Mouse (Mus musculus) kidney, adult 10 weeks (tissue): ENCODE results near the gene Gtf2h5. TPM values are rescaled to one million over a fixed set of nuclear protein-coding genes. Genes with fewer than 3 reads are reported as not detected.

Experiments used
- polyA plus RNA-seq: library from polyadenylated mRNA; stranded (reverse); fragments of 350-450 nt; fragmentation: Illumina TruSeq; extraction: RNeasy Lipid Tissue Mini Kit (QIAGEN cat#74804); gene quantifications from one replicate; pipeline ENCODE4 v1.2.3, GENCODE M21; 2014; ENCODE audit warnings: low read depth, low replicate concordance

Gtf2h5 gene
- 33.4 TPM for polyA plus RNA-seq

DNA sequence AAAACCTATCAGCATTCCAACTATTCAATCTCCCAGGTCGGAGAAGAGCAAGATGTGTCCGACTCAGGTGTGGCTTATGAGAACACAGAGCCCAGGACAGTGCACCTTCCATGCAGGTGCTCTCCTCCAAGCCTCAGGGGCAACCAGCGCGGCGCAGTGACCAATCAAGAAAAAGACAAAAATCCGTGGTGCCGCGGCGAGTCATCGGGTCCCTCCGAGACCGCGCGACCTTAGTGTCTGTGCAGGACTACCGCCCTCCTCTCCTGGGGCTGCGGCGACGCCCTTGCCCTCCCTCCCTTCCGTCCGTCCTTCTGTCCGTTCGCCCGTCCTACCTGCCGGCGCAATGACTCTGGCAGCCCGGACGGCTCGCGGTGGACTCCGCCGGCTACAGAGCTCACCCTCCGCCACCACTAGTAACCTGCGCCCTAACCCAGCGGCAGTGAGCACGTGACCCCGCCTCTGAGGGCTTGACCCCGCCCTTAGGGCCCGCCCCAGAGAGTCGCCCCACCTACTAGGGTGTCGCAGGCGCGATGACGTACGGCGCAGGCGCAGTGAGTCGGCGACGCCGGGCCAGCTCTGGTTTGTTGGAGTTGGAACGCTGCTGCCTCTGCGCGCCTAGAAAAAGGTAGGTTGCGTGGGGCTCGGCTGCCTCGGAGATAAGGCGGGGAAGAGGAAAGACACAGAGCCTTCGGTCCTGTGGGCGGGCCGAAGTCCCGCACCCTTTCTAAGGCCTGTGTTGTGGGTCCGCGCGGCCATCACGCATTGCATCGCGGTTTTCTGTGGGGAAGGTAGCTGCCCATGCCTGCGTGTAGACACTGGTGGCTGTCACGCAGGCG lies at the start of gene Gtf2h5, which contains the start of gene Serac1:
Gene Gtf2h5, plus strand, starts transcription at position 500 of the 836 bp plus-strand sequence.
Gene Serac1, minus strand, starts transcription at position 455 of the 836 bp plus-strand sequence.

DNA sequence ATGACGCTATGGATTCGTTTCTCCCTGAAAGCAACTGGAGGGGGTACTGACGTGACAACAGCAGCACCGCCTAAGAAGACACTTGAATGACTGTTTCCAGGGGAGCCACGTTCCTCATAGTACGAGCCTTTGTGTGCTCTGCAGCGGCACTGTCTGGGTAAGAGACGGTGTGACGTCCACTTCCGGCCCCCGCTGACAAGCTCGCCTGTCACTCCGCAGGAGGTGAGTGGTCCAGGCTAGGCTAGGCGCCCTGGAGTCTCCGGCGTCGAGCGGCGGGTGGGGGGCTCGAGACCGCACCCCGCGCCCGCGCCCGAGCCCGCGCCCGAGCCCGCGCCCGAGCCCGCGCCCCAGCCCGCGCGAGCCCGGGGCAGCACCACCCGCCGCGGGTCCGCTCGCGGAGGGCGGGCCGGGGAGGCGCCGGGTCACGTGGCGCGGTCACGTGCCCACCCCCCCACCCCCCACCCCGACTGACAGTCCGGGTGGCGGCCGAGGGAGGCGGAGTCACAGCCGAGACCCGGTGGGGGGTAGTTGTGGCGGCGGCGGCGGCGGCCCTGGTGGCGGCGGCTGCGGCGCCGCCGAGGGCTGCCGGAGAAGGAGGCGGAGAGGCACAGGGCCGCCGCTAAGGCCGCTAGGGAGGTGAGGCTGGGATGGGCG lies 26.9 kb downstream of the Gtf2h5 start, which contains the start of gene Tulp4:
Gene Tulp4, plus strand, starts transcription at position 77 of the 654 bp plus-strand sequence.

Other genes with a start within 250 kb of the Gtf2h5 start
- gene Snx9, start 238.5 kb upstream of the Gtf2h5 start, polyA plus RNA-seq, result 79.2 TPM
- 1.1 TPM for gene Synj2, start 138.5 kb upstream of the Gtf2h5 start, polyA plus RNA-seq
- 5.2 TPM for gene Serac1, start within 50 bp of the Gtf2h5 start, polyA plus RNA-seq
- gene Tulp4, start 26.7 kb downstream of the Gtf2h5 start, polyA plus RNA-seq, result 61.9 TPM
- gene Tmem181a, start 177.1 kb downstream of the Gtf2h5 start, polyA plus RNA-seq, result 4.7 TPM
- gene Dynlt1a, start 237.7 kb downstream of the Gtf2h5 start, polyA plus RNA-seq, result 0.85 TPM